Mouse (Mus musculus) embryonic fibroblast, embryonic 13.5 days (primary cell): ENCODE results near the gene Cacnb4.

Source experiments
- CTCF ChIP-seq: IDR thresholded peaks from 2 replicates; pipeline ENCODE4 v1.5.1; 2011; ENCODE audit warnings: mild to moderate bottlenecking, control low read depth, low read length, moderate library complexity, borderline replicate concordance; ENCODE audit not compliant: insufficient read depth
- POLR2A ChIP-seq: IDR thresholded peaks from 2 replicates; pipeline ENCODE4 v1.6.1; 2011; ENCODE audit warnings: low read depth, mild to moderate bottlenecking, control low read depth, low read length, moderate library complexity

GRCm38 (mm10) chr2:52378448-52378804, 298.2 kb downstream of the Cacnb4 start, which contains the start of gene Neb:
- TF ChIP-seq CTCF = no peak
- TF ChIP-seq POLR2A = no peak
